Mouse (Mus musculus) MN1 (cell line): ENCODE results near the gene Rnf103.

Source experiments
- DNase-seq: peaks from one replicate; pipeline ENCODE4 v3.0.0-alpha.2; 2016; ENCODE audit warnings: low spot score

Rnf103 gene

DNA sequence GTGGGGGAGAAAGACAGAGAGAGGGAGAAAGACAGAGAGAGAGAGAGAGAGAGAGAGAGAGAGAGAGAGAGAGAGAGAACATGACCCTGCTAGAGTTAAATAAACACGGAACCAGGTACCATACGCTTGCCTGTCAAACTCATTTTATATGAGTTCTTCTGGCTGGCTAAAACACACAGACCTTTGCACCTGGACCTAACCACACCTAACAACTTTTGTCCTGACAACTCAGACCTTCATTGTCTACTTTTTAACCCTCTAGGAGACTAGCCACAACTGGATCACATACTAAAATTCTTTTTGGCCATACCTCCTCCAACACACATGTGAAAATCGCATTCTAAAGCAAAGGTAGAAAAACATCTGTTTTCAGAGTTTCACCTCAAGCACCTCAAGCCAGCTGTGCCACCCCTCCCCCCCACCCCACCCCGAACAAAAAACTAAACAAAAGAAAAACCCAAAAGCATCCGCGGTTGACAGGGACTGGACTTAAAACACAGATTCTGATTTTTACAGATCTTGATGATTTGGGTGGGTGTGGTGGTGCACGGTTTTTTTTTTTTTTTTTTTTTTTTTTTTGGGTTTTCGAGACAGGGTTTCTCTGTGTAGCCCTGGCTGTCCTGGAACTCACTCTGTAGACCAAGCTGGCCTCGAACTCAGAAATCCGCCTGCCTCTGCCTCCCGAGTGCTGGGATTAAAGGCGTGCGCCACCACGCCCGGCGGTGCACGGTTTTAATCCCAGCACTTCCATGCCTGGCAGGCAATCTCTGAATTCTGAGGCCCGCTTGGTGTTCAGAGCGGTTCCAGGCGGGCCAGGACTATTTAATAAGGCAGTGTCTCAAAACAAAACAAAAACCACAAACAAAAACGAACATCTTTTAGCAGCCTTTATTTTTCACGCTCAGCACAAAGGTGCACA is 679 bp upstream of the Rnf103 start:
- DNase-seq: no peak

- peak; percentile 61 for DNase-seq
Observed at GRCm38 (mm10) chr6:71494341-71495020, 787 bp downstream of the Rnf103 start.

DNA sequence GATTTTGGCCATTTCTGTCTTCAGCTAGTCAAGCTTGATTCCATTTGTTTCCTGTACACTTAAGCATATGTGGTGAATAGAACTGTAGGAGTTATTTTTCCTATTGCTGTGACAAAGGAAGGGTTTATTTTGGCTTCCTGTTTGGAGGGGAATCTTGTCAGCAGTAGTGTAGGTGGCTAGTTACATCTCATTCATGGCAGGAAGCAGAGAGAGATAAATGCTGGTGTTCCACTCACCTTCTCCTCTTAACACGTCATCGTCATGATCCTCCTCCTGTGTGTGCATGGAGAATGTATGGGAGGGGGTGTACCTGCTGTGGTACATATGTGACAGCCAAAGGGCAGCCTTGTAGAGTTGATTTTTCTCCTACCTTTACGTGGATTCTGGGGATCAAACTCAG is 6.9 kb downstream of the Rnf103 start:
- DNase-seq: no peak

DNA sequence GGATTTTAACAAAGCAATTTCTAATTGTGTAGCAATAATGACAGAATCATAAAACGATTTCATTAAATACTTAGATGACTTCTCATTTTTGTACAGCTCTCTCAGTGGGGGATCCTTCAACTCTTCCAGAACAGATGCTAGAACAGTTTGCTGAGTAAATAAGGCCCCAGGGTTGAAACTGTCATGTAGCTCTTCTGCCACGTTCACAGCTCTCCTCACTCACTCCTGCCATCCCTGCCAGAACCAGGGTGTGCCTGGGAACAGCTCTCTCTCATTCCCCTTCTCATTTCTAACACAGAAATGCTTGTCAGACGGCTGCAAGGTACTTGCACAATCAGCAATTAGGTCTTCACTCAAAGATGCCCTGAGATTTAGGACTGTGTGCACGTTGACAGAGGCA is 9.3 kb downstream of the Rnf103 start:
- DNase-seq: no peak

DNA sequence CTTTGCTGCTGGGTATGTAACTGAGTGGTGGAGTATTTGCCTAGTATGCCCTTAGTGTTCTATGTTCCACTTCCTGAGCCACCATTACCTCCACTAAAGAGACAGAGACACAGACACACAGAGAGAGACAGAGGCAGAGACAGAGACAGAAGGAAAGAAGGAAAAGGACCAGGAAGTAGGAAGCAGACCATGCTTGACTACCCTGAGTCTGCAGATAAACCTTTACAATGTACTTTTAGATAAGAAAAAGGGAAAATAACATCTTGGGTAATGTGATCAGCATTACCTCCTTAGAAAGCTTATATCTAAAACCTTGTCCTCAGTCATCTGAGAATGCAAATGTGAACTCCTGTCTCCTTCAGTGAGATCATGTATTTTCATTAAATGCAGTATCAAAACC is 10.0 kb downstream of the Rnf103 start:
- DNase-seq: no peak

GRCm38 (mm10) chr6:71504091-71504490 is 10.4 kb downstream of the Rnf103 start:
- no peak for DNase-seq

DNA sequence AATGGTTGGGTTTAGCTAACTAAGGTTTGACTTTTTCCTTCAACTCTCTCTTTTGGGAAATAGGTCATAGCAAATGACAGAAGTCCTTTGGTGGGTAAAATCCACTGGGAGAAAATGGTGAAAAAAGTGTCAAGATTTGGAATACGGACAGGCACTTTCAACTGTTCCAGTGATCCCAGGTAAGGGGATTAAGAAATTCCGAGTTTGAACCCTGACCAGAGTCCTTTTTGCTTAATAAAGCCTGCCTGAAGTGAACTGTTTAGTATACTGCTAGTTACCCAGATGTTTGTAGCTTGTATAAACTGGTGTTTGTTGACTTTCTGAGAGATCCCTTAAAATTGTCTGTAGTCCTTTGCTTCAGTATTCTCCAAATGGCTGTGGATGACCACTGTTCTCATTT is 12.0 kb downstream of the Rnf103 start:
- DNase-seq: no peak

DNA sequence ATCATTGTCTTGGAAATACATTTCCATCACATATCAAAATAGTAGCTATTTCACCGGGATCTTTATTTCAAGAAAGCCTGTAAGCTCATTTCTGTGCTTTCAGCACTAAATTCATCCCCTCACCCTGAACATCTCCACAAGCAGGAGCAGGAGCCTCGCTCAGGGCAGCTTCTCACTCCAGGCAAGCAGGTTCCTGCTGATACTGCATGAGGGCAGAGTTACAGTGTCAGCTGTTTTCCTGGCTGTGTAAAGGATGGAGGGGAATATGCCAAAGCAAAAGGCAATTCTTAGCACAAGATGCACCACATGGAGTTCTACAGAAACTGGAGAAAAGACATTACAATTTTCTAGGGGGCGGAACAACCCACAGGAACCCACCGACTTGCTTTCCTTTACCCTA is 25.8 kb downstream of the Rnf103 start:
- DNase-seq: no peak

DNA sequence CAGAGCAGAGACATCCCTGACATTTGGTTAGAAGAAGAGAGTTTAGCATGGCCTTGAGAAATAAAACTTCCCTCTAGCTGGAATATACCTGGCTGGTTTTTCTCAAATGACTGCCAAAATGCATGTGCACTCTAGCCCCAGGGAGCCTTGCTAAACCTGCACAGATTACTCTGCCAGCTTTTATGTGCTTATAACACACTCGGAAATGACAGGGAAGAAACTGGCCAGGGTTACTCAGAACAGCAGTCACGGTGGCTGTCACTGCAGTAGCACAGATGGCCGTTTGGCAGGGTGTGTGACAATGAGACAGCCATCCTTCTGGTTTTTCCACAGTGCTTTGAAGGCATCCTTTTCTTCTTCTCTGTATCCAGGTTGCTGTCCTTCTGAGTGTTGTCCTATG is 31.9 kb downstream of the Rnf103 start:
- DNase-seq: no peak

DNA sequence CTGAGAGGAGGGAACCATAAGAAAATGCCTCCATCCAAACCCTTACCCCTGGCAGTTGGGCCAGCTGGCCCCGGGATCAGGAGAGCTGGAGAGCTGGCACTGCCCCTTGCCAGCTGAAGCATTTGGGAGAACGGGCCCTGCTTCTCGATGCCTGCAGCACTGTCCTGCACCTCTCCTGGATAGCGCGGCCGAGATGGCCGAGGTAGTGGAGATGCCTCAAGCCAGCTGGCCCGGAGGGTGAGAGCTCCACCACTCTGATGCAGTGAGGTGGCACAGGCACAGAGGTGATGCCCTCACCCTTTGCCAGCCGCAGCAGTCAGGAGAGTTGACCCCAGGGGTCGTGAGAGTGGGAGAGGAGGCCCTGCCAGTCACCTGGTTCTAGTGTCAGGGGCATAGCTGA is 33.4 kb downstream of the Rnf103 start:
- DNase-seq: no peak

DNA sequence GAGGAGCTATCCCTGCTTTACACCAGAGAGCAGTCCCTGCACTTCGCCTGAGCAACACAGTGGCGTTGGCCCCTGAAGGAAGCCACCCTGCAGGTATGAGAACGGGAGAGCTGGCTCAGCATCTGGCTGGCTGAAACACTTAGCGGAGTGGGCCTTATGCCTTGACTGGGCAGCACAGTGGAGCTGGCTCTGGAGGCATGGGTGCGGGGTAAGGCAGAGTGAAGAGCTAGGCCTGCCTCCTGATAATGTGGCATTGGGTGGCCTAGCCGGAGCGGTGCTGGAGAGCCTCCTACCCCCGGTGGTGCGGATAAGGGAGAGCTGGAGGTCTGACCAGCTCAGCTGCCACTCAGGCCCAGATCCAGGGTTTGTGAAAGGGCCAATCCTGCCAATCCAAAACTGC is 34.1 kb downstream of the Rnf103 start:
- DNase-seq: no peak

- DNase-seq: no peak
Observed at GRCm38 (mm10) chr6:71530176-71530575, 36.5 kb downstream of the Rnf103 start.

DNA sequence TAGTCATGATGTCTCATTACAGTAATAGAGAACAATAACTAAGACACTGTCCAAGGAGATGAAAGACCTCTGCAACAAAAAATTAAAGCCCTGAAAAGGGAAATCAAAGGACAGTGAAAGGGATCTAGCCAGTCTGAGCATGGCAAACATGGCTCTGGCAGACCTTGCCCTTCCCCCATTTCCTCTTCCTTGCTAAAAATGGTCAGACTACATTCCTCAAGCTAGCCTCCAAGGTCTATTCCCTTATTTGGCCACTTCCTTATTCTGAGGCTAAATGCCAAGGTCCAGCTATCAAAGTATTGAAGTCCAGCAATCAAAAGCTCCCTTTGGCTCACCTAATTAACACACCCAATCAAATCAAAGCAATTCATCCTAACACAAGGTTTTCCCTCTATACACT is 43.6 kb downstream of the Rnf103 start:
- no peak for DNase-seq

DNA sequence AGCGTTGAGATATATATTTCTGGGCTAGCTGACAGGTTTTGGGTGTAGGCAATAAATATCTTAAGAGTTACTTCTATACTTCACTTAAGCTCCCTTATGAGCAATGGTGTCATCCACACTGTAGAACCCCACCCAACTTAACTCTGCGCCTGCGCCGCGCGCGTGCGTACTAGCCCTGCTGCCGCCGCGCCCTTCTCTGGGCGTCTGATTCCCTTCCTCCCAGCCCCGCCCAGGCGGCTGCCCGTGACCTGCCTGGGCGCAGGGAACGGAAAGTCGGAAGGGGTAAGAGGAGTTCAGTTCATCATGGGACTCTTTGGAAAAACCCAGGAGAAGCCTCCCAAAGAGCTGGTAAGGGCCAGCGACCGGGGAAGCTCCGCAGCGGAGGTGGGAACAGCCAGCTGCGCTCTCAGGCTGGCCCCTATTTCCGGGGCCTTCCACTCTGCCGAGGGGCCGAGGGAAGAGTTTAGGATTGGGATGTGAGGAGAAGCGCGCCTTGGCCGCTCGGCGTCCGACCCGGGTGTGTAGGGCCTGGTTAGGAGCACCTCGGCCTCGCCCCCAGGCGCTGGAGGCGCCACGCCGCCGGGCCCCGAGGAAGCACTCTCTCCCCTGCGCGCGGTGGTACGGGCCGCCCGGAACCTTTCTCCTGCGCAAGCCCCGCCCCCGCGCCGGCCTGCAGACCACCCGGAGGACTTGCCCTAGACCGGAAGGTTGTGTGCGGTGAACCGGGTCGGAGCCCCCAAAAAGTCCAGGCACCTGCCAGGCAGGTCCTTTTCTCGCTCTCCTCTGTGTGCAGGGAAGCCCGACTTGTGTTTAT is 50.2 kb downstream of the Rnf103 start, which contains the start of gene Chmp3:
Chmp3 (plus strand) TSS at position 112 of the 814 bp plus-strand sequence.
- DNase-seq: peak; percentile 90

GRCm38 (mm10) chr6:71555507-71555951 is 61.8 kb downstream of the Rnf103 start:
- peak; percentile 16 for DNase-seq

GRCm38 (mm10) chr6:71556826-71557225 is 63.1 kb downstream of the Rnf103 start:
- no peak for DNase-seq
